Mouse (Mus musculus) activated CD4-positive, CD25-positive, alpha-beta regulatory T cell (primary cell): Measurements from ENCODE around the gene Cnga1. TPM values are rescaled to one million over a fixed set of nuclear protein-coding genes. Genes with fewer than 3 reads are reported as not detected.

ENCODE experiments used
- polyA plus RNA-seq, 2 experiments: library from polyadenylated mRNA; unstranded; fragments of 100-300 nt; shearing (Covaris generic); gene quantifications; one replicate each; pipeline ENCODE4 v1.2.1; 2017

The Cnga1 gene
- 1 to 10 TPM in 1 of 2 experiments, under 1 TPM in 1; 0.79 to 2.0 TPM for polyA plus RNA-seq

GRCm38 (mm10) chr5:72644175-72644574 lies at the start of gene Cnga1:
Gene Cnga1 (minus strand): TSS chr5:72644275.

GRCm38 (mm10) chr5:72647418-72647907 lies 3.4 kb upstream of the Cnga1 start, which contains the start of gene Nipal1:
Gene Nipal1 (plus strand): TSS chr5:72647795.

GRCm38 (mm10) chr5:72587192-72587681 lies 56.8 kb downstream of the Cnga1 start, which contains the start of gene Gm5868:
Gene Gm5868 (minus strand): TSS chr5:72587551.

GRCm38 (mm10) chr5:72580970-72581332 lies 63.1 kb downstream of the Cnga1 start, which contains the start of gene Zar1:
Gene Zar1 (minus strand): TSS chr5:72581254.

GRCm38 (mm10) chr5:72559544-72560049 lies 84.5 kb downstream of the Cnga1 start, which contains the start of gene Nfxl1:
Gene Nfxl1 (minus strand): TSS chr5:72559684.

Other genes with a start within 250 kb of the Cnga1 start
- under 1 TPM; 0.20 to 0.22 TPM for gene Corin, start 139.8 kb downstream of the Cnga1 start, polyA plus RNA-seq
- gene Nfxl1, start 84.6 kb downstream of the Cnga1 start, polyA plus RNA-seq, result 1 to 10 TPM; 5.9 to 6.9 TPM
- not detected for gene Zar1, start 63.0 kb downstream of the Cnga1 start, polyA plus RNA-seq
- not detected for gene Gm5868, start 56.7 kb downstream of the Cnga1 start, polyA plus RNA-seq
- 10 to 100 TPM; 22.6 to 37.3 TPM for gene Nipal1, start 3.5 kb upstream of the Cnga1 start, polyA plus RNA-seq
- 100 to 1,000 TPM in 1 of 2 experiments, 10 to 100 TPM in 1; 68.0 to 103 TPM for gene Txk, start 108.5 kb upstream of the Cnga1 start, polyA plus RNA-seq
- 10 to 100 TPM; 10.6 to 10.8 TPM for gene Tec, start 224.2 kb upstream of the Cnga1 start, polyA plus RNA-seq